Mouse (Mus musculus): ENCODE data around the gene Osbpl9.

The Osbpl9 gene

GRCm38 (mm10) chr4:109207524-109207923, 5.5 kb upstream of the Osbpl9 start:
- DNase-seq (ENCODE audit: low spot score in 2 of 2): no peak

DNA sequence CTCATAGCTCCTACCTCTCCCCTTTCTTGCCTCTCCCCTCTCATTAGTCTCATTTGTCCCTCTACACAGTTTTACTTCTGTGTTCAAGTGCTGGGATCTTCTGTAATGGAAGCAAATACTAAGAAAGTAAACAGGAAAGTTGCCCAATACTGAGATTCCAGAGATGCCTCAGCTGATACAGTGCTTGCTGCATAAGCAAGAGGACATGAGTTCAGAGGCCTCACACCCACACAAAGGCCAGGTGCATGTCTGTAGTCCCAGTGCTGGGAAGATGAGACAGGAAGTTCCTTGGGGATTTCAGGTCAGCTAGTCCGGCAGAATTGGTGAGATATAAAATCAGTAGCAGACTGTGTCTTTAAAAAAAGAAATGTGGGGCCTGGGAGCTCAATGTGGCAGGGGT, 2.3 kb upstream of the Osbpl9 start:
- DNase-seq (ENCODE audit: low spot score in 2 of 2): no peak

GRCm38 (mm10) chr4:109203931-109204330, 1.9 kb upstream of the Osbpl9 start:
- no peak for DNase-seq (ENCODE audit: low spot score in 2 of 2)

GRCm38 (mm10) chr4:109199069-109199468, 3.0 kb downstream of the Osbpl9 start:
- no peak for DNase-seq (ENCODE audit: low spot score in 2 of 2)

DNA sequence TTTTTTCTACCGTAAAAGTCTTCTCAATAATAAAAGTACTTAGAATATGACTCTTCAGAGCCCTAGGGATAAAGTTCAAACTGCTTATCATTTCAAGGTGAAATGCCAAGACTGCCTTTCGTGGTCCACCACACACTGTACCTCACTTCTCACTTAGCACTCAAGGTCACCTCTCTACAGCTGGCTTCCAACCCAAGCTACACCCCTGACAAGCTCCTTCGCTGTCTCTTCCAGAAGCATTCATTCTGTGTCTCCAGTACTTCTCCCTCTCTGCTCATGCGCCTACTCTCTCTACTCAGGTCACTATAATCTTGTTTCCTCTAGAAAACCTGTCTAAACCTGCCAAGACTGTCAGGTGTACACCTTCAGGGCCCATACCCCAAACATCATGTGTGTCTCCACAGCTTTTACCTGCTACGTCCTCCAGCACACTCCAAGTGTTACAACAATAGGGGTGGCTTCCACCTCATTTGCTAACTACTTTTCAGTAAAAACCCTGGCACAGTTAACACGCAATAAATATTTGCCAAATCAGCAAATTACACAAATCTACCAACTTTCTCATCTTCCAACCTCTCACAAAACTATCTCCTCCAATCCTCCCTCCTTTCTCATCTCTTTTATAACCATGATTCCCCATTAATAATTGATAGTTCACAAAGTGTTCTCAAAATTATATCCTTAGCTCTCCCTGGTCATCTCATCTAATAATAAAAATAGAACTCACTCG, 6.0 kb downstream of the Osbpl9 start:
- no peak for DNase-seq (ENCODE audit: low spot score in 2 of 2)

DNA sequence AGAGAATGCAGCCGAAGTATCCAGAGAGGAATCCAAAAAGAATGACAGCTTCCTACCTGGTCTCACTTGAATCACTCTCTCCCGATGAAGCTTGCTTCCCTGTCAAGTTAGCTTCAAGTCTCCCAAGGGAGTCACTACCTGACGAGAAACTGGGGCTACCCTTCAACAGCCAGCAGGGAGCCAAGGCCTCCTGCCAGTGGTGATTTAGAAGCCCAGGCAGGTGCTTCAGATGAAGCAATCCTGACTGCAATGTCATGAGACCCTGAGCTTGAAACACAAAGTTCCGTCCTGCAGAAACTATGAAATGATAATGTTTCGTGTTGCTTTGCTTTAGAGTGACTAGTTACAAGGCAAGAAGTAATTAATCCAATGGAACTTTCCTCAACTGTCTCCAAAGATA, 8.2 kb downstream of the Osbpl9 start:
- no peak for DNase-seq (ENCODE audit: low spot score in 2 of 2)

- no peak for DNase-seq (ENCODE audit: low spot score in 2 of 2)
These were observed 10.5 kb downstream of the Osbpl9 start for GRCm38 (mm10) chr4:109191598-109191997.

DNA sequence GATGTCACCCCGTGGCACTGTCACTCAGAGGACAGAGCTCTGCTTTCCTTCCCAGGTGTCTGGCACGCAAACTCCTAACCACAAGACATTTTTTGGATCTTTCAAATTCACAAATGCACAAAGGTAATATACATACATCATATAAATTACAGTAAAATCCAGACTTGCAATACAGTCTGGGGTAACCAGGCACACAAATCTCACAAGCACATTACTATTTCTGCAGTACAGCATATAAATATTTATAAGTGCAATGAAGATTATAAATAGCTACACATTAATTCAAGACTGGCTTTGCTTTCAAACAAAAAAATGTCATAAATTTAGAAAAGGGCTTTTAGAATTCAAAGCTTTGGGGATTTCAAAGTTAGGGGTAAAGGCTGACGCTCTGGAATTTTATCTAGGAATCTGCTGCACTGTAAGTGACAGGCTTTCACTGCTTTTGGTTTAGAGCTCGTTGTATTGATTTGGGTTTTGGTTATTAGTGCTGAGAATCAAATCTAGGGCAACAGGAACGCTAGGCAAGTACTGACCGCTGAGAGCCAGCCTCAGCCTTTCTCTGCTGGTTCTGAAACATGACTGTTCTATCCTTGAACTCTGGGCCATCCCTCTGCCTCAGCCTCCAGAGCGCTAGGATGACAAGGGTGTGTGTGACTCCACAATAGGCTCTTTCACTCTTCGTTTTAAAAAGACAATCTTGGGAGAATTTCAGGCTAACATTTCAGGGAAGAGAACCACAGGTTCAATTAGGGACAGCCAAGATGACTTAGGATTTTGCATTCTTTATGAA, 16.3 kb downstream of the Osbpl9 start:
- DNase-seq (ENCODE audit: low spot score in 2 of 2): no peak

DNA sequence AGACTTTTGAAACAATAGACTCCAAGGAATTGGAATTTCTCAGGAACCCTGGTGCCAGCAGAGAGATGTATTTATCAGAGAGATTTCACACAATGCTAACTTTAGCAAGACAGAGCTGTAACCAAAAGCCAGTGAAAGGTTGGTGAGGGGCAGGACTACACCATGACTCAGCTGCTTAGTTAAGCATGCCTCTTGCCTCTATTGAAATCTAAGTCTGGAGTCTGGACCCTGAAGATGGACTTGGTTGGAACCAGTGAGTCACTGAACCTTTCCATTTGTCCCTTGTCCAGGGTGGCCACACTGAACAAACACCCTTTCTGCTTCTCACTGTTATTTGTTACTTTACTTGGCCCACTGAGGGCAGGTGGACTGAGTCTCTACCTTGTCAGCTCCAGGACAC, 26.4 kb downstream of the Osbpl9 start:
- no peak for DNase-seq (ENCODE audit: low spot score in 2 of 2)

- peak in 1 of 2 experiments; percentile 51 for DNase-seq (ENCODE audit: low spot score in 2 of 2)
These were observed 28.2 kb downstream of the Osbpl9 start for GRCm38 (mm10) chr4:109173775-109174440.

- no peak for DNase-seq (ENCODE audit: low spot score in 2 of 2)
These were observed 28.7 kb downstream of the Osbpl9 start for GRCm38 (mm10) chr4:109173369-109173768.

DNA sequence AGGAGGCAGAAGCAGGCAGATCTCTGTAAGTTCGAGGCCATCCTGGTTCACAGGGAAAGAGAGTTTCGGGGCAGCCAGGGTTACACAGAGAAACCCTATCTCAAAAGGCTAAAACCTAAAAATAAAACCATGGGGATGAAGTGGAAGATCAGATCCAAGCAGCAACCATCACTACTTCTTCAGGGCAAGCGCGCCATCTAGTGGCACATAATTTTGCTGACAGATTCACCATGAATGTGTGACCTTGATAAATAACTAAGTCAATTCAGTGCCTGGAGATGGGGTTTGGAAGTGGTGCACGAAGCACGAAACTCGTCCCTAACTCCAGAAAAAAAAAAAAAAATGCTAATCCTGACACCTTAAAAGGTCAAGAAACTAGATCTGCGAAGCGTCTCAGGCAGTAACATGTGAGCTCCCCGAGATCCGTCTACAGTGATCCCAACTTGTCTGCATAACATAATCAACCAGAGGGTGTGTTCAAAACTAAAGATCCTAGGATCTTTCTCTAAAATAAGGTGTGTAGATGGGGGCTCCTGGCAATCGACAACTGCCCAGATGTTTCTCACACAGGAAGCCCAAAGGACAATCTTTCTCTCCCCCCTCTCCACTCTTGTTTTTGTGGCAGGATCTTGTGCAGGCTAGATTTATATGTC, 36.4 kb downstream of the Osbpl9 start:
- peak; percentile 53 to 85 for DNase-seq (ENCODE audit: low spot score in 2 of 2)

- no peak for DNase-seq (ENCODE audit: low spot score in 2 of 2)
These were observed 45.4 kb downstream of the Osbpl9 start for GRCm38 (mm10) chr4:109156481-109157261.

DNA sequence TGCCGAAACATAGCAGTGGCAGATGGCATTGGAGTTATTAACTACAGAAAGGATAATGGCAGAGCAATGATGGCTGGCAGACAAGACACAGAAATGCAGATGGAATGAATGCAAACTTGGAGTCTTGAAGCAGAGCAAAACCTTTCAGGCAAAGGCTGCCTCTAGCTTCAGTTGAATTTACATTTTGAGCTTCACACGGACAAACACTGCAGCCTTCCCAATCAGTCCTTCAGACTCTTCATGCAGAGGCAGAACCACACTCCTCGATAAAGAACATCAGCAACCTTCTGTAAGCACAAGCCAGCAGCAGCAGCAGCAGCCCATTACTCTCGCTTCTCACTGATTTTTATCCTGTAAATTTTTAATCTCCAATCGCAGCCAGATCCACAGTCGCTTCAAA, 46.0 kb downstream of the Osbpl9 start:
- no peak for DNase-seq (ENCODE audit: low spot score in 2 of 2)

GRCm38 (mm10) chr4:109150214-109150613, 51.9 kb downstream of the Osbpl9 start:
- DNase-seq (ENCODE audit: low spot score in 2 of 2): no peak

DNA sequence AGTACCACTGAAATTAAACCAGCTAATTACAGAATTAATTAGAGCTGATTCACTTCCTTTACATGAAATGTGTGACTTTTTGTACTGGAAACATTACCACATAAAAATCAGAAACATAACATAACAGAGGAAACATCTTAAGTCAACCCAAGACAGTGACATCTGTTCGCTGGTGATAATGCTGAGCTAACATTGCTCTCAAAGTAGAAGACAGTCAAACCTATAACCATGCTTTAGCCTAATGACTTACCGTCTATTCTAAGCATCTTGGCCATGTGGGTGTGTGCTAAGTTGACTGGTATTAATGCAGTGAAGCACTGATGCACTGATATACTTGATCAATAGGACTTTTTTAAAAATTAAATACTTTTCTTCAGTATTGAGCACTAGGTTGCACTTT, 52.7 kb downstream of the Osbpl9 start:
- no peak for DNase-seq (ENCODE audit: low spot score in 2 of 2)

DNA sequence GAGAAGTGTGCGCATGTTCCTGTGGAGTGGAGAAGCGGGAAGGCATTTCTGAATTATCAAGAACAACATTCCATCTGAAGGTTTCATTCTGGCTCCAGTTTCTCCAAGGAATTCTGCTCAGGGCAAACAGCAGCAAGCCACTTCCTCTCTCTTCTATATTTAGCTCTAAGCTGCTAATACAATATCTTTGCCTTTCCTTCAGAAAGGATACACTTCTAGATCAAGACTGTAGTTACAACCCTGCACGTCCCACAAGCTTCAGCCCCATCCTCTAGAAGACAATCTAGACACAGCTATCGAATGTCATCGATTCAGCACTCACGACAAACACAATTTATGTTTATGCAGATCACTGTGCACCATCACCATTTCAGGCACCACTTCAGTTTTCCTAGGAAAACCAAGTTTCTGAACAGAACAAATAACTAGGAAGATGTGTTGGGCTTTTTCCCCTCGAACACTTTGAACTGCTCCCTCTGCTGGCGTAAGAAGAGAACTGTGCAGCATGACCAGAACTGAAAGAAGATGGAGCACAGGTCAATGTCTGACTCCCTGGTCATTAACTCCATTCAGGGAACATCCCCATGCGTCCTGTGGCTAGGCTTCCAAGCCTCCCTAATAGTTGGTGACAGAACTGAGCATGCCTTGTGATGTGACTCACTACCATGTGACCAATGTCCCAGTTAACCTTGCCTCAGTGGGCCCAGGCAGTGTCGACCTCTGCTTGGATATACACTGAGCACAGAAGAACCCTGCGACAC, 54.6 kb downstream of the Osbpl9 start:
- DNase-seq (ENCODE audit: low spot score in 2 of 2): no peak

DNA sequence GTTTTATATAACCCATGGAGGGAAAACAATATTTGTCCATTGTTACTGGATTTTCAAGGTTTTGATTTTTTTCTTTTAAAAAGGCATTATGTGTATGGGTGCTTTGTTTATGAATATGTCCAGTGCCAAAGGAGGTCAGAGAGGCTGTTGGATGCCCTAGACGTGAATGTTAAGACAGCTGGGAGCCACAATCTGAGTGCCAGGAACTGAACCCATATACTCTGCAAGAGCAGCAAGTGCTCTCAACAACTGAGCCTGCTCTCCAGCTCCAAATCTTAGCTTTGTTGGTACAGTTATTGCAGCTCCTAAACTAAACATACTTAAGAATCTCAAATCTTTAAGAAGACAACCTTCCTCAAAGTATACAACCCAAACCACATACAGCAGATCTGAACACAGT, 59.0 kb downstream of the Osbpl9 start:
- no peak for DNase-seq (ENCODE audit: low spot score in 2 of 2)

- no peak for DNase-seq (ENCODE audit: low spot score in 2 of 2)
These were observed 63.5 kb downstream of the Osbpl9 start for GRCm38 (mm10) chr4:109138551-109138950.

DNA sequence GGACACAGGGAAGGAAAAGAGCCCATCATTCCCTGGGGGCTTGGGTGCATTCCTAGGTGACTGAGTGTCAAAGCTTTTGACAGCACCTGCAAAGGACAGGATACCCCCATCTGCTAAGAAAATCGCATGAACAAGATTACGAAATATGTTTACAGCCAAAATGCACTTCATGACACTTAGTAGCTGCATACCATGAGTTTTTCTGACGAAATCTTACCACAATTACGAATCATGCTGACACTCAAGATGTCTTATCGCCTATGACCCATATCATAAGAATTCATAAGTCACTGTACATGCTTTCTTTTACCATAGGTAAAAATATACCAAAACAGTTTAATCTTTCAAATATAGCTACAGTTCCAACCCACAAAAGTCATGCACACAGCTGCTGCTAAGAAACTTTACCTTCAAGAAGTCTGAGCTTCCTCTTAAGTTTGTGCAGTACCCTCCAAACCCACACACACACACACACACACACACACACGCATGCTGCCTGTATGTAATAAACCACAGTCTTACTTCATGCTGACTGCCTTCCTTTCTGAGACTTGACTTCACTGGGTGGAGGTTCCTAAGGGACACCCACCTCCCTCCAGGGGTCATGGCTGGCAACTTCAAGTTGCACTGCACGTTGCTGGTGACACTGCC, 65.5 kb downstream of the Osbpl9 start:
- no peak for DNase-seq (ENCODE audit: low spot score in 2 of 2)

Measured in urinary bladder, postnatal 4 days (tissue).